ENCODE assay signal across 19 mouse cellular contexts in the genomic region with DNA sequence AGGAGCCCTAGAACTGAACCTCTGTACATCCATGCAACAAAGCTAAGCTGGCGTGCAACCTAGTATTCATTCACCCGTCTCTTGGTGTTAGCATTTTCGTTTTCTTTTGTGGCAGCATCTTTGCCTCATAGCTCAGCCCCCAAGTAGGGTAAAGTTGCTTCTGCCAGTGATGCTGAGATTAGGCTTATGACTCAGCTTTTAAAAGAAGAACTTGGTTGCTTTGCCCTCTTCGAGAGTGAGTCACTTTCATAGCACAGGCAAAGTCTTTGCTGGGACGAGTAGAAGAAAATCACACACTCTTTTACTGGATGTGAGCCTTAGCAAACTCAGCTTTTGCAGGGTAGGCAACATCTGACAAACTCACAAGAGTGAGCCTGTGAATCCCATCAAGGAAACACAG.
"Had no signal": no experiment of that assay in that cellular context is flagged by ENCODE, and none has a peak within 500 bp of the region (broad histone marks: within the 10 kb centered on the region; RNA-seq: fewer than 3 reads in every experiment).

No protein-coding gene starts in this region.

- H3K4me1 ChIP-seq: kidney, embryonic 15.5 days; limb, embryonic 10.5 days; limb, embryonic 13.5 days; liver, embryonic 12.5 days; liver, embryonic 15.5 days; lung, embryonic 15.5 days; stomach, embryonic 15.5 days had no signal

- H3K9ac ChIP-seq: kidney, embryonic 15.5 days; limb, embryonic 13.5 days; liver, embryonic 12.5 days; liver, embryonic 15.5 days; lung, embryonic 15.5 days; stomach, embryonic 15.5 days had no signal

- H3K27ac ChIP-seq: kidney, embryonic 15.5 days; limb, embryonic 10.5 days; limb, embryonic 13.5 days; liver, embryonic 12.5 days; liver, embryonic 15.5 days; lung, embryonic 15.5 days; stomach, embryonic 15.5 days had no signal

- H3K4me2 ChIP-seq: kidney, embryonic 15.5 days; limb, embryonic 13.5 days; liver, embryonic 12.5 days; liver, embryonic 15.5 days; lung, embryonic 15.5 days; midbrain, embryonic 11.5 days; stomach, embryonic 15.5 days had no signal

- ATAC-seq: liver, embryonic 12.5 days had no signal

- H3K36me3 ChIP-seq: kidney, embryonic 15.5 days; limb, embryonic 10.5 days; limb, embryonic 13.5 days; liver, embryonic 12.5 days; liver, embryonic 15.5 days; lung, embryonic 15.5 days; stomach, embryonic 15.5 days had no signal

- H3K9me3 ChIP-seq: kidney, embryonic 15.5 days; limb, embryonic 10.5 days; limb, embryonic 13.5 days; liver, embryonic 12.5 days; liver, embryonic 15.5 days; lung, embryonic 15.5 days; stomach, embryonic 15.5 days had no signal

- DNase-seq: kidney, postnatal 10 days; kidney, postnatal 36 days; liver; lung, adult 18-20 months; lung, postnatal 10 days; lung, postnatal 36 days; midbrain, embryonic 14.5 days; right cerebral cortex, postnatal 25 days; spleen, adult 18-20 months; thymus, adult 18-20 months; thymus, postnatal 36 days had no signal

- H3K4me3 ChIP-seq: kidney, embryonic 15.5 days; limb, embryonic 10.5 days; limb, embryonic 13.5 days; liver, embryonic 12.5 days; liver, embryonic 15.5 days; lung, embryonic 15.5 days; stomach, embryonic 15.5 days had no signal

- H3K27me3 ChIP-seq: kidney, embryonic 15.5 days; limb, embryonic 13.5 days; liver, embryonic 12.5 days; liver, embryonic 15.5 days; lung, embryonic 15.5 days; stomach, embryonic 15.5 days had no signal
